Mouse (Mus musculus) 3134 (cell line): Measurements from ENCODE around the gene Ptpdc1.

ENCODE experiments used
- DNase-seq: peaks from one replicate; pipeline ENCODE4 v3.0.0-alpha.2; 2011; ENCODE audit warnings: low spot score; ENCODE audit not compliant: insufficient read length; ENCODE audit errors: extremely low read depth

The Ptpdc1 gene

DNA sequence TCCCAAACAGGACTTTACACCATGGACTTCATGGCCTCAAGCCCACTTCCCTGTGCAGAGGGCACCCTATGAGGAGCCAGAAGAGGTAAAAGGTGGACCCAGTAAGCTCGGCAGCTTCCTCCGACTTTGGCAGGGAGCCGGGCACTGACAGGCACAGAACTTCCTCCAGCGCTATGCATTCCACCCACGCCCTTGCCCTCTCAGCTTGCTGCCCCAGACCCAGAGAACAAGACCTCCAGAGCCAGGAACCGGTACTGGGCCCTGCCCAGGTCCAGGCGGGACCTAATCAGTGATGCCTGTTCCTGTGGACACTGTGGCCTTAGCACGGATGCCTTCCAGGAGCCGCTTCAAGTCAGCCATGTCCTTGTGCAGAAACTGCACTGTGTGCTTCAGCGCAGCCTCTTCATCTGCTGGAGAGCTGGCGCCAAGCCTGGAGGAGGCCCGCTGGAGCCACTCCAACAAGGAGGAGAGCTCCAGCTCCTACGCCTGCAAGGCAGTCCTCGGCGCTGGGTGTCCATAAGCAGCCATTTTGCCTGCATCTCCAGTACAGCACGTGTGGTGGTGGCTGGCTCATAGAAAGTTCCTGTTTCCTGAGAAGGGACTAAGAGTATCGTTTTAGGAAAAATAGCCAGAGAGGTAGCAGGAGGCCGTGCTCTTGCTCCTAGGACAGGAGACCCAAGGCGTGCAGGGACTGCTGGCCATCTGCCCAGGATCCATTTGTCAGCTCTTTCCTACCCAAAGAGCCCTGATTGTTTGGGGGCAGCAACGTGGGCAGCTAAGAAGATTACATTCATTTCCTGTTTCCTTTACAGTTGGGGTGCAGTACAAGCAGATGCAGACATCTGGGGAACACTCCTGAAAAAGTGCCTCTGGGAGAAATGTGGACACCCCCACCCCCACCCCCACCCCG, 73.0 kb downstream of the Ptpdc1 start:
- peak; percentile 91 for DNase-seq

GRCm38 (mm10) chr13:48548296-48548695, 77.2 kb downstream of the Ptpdc1 start:
- DNase-seq = peak; percentile 57

DNA sequence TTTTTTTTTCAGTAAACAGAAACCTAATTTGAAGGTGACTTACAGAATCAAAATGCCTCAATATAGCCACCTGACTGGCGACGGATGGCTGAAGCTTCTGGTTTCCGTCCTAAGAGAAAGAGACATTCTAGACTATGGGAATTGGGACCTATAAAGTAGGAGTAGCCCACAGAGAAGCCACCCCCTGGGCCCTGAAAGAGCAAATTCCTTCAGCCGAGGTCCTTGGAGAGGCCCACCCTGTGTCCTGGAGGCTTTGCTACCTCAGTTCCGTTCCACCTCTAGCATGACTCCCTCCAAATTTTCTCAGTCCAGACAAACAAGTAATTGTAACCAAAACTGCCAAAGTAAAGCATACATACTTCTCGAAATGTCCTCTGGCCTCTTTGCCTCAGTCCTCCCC, 77.8 kb downstream of the Ptpdc1 start:
- DNase-seq = no peak

- peak; percentile 100 for DNase-seq
Measured at GRCm38 (mm10) chr13:48546330-48546917, 79.0 kb downstream of the Ptpdc1 start.

DNA sequence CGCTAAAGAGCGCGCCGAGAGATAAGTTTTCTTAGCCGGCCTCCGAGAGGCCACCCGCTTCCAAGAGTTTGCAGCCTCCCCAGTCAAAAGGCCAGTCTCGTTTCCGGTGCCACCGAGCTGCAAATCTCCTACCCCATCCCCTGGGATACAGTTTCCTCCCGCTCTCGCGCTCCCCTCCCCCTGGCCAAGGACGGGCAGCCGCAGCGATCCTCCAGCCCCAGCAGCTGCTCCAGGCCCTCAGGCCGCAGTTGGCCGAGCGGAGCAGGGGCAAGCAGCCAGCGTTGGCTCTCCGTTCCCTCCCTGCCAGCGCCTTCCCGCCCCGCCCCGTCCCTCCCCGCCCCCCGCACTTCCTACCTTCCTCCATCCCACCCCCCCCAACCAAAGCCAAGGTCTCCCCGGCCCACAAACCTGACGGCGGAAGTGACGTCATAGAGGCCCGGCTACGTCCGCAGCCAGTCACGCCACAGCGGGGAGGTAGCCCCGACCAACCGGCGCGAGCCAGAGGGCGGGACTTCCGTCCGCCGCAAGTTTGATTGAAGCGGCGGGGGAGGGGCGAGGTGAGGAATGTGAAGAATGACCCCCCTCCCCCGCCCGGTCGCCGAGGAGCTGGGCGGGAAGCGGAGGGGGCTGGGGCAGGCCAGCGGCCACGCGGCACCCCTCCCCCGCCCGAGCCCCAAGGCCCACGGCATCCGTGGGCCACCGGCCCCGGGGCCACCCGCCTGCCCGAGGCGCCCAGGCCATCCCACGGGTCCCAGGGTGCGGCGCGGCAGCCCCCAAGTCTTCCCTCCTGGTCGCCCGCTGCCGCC, 79.8 kb downstream of the Ptpdc1 start:
- DNase-seq = peak; percentile 98

DNA sequence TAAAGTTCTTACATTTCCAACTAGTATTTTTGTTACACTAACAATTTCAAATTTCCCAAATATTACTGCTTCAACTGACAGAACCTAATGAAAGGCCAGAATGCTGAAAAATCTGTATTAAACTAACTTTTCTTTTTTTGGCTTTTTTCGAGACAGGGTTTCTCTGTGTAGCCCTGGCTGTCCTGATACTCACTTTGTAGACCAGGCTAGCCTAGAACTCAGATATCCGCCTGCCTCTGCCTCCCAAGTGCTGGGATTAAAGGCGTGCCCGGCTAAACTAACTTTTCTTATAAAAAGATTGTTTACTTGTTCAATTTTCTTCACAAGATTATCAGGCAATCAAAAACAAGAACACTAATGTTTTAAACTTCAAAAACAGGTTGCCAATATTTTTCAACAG, 80.6 kb downstream of the Ptpdc1 start:
- no peak for DNase-seq

DNA sequence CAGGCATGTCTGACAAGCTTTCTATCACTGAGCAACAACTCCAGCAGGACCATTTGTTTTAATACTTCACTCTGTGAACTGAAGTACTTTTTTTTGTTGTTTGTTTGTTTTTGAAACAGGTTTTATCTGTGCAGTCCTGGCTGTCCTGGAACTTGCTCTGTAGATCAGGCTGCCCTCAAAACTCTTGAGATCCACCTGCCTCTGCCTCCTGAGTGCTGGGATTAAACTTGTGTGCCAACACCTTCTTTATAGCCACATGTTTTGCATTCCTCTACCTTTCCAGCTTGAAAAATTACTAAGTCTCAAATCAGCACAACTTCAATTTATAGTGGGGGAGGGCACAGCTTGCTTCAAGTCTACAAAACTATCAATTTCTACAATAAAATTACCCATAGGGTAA, 81.1 kb downstream of the Ptpdc1 start:
- DNase-seq = no peak

DNA sequence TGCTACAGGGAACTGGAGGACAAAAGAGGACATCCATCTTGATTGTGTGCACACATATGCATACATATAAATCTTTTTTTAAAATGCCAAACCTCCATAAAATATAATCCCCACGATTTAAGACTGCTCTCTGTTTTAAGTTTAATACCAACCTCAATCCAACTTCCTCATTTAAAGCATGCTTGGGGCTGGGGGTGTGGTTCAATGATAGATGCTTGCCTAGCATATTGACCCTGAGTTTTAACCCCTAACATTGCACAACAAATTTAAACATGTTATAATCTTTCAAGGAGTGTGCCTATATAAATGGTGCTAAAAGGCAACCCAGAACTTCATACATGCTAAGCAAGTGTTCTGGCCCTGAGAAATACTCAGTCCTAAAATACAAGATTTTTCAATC, 85.0 kb downstream of the Ptpdc1 start:
- DNase-seq = no peak

- no peak for DNase-seq
Measured at GRCm38 (mm10) chr13:48533441-48533840, 92.0 kb downstream of the Ptpdc1 start.

GRCm38 (mm10) chr13:48531448-48531847, 94.0 kb downstream of the Ptpdc1 start:
- DNase-seq = no peak

DNA sequence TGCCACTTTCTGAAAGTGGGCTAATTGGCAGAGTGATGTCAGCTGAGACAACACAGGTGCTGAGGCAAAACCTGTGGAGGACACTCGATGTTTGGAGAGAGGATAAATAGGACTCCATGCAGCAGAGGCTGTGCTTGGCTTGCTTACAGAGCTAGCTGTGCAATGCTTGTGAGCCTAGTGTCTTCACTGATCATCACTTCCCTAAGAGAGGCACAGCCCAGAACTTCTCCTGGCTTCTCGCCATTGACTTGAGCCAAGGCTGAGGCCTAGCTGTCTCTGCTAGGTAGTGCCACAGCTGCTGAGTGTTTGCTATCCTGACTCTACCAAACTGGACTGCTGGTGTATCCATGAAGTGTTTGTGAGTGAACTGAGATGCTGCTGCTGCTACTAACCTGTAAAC, 94.8 kb downstream of the Ptpdc1 start:
- no peak for DNase-seq

DNA sequence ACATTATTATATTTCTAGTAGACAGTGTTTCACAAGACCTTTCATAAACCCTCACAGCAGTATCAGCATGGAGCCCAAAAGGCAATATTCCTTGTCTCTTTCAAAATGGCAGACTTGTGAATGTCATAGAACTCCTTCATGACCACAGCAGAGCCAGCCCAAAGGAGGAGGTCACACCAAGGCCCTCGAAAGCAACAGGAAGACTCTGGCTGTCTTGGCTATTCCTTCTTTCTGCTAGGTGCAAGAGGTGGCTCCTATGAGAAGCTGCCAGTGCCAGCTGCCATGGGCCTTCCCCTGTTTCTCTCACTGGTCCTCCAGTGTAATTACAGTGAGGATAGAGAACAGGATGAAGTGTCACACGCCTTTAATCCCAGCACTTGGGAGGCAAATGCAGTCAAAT, 96.4 kb downstream of the Ptpdc1 start:
- DNase-seq = no peak

- no peak for DNase-seq
Measured at GRCm38 (mm10) chr13:48528123-48528871, 97.2 kb downstream of the Ptpdc1 start.
